Mouse (Mus musculus) kidney, postnatal 25 days (tissue): Measurements from ENCODE around the gene Pomc.
"Not testable (repeated sequence)": the region's sequence is repeated elsewhere in the genome, so short reads cannot be mapped to it uniquely, and the experiment has no call there.

Experiments used
- DNase-seq, 2 experiments: peaks; one replicate each; pipeline ENCODE4 v3.0.0; 2021; ENCODE audit warnings: mixed read lengths in 2 of 2

Pomc gene

GRCm38 (mm10) chr12:3973169-3973568 lies 18.4 kb downstream of the Pomc start:
- DNase-seq, result not testable (repeated sequence)

GRCm38 (mm10) chr12:3980991-3981349 lies 26.2 kb downstream of the Pomc start:
- DNase-seq, result no peak

DNA sequence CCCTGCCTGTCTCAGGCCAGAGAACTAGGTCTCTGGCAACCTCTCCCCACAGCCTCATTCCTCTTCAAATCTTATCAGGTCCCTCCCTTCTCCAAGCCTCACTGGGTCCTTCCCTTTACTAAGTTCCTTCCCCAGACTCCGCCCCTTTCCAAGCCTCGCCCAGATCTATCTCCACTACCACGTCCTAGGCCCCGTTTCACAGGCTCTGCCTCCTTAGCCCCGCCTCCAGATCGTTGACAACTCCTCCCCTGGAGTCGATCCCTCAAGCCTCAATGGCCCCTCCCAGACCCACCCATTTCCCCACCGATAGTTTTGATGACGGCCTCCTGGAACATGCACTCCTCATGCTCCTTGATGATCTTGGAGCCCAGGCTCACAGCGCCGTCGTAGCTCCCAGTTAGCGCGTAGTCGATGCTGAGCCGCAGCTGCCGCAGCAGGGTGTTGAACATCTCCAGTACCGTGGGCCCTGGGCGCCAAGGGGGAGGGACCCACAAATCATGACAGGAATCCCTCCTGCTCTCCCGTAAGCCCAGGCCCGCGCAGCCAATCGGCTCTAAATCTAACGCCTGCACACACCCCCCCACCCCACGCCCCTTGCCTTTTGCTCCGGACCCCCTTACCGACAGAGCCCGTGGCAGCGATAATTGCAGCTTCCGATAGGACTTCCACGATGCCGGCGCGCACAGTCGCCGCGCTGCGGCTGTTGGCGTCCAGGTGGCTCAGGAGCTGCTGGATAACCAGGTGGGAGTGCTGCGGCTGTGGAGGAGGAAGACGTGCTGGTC lies 26.8 kb downstream of the Pomc start:
- peak; percentile 86 to 89 for DNase-seq

DNA sequence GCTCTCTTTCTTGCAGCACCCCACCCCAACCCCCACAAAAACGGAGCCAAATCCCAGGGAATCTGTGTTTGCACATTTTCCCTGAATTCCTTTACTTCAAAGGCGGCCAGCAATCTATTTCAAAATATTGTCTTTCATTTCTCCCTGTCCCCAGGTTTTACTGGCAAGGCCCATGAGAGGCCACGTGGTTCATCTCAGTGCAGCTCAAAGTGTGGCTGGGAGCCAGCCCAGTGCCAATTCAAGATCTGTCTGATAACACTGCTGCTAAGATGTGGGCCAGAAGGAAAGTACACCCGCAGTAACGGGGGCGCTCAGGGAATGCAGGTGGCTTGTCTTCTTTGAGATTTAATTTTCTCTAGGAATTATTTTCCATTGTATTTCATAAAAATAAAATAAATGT lies 27.5 kb downstream of the Pomc start:
- peak; percentile 63 to 79 for DNase-seq

- peak; percentile 67 to 89 for DNase-seq
These were observed 29.0 kb downstream of the Pomc start for GRCm38 (mm10) chr12:3983736-3984135.

DNA sequence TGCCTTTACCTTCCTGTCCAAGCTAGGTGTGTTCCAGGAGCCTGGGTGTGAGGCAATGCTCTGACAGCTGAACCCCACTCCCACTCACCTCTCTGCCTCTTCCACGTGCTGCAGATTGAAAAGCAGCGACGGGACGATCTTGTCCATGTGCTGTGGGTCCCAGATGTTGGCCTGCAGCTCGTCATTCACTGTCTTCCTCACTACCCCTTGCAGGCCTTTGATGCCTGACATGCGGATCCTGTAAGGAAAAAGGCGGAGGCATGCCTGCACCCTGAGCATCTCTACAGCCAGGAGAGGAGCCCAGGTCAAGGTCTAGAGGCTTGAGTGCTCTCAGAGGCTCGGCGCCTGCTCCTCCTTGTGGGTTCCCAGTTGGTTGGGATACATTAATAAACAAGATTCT lies 29.7 kb downstream of the Pomc start:
- DNase-seq, result peak in 1 of 2 experiments; percentile 27

- DNase-seq, result no peak
These were observed 35.2 kb downstream of the Pomc start for GRCm38 (mm10) chr12:3989943-3990342.

- DNase-seq, result no peak
These were observed 36.3 kb downstream of the Pomc start for GRCm38 (mm10) chr12:3991047-3991446.

DNA sequence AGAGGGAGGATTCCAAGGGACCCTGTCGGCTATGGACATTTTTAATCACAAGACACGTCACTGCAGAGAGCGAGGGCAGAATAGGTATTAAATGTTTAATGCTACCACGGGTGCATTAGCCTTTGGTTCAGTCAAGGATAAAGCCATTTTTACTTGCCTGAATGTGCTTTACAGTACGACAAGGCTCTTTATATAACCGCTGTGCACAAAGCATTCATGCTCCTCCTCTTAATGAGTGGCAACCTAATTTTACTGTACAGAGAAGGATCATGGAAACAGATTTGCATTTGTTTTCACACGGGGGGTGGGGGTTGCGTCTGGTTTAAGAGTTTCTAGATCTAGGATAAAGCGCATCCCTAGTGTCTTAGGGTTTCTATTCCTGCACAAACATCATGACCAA lies 42.0 kb downstream of the Pomc start:
- DNase-seq, result no peak

- DNase-seq, result no peak
These were observed 45.7 kb downstream of the Pomc start for GRCm38 (mm10) chr12:4000406-4000805.

- peak; percentile 36 to 71 for DNase-seq
These were observed 49.9 kb downstream of the Pomc start for GRCm38 (mm10) chr12:4004648-4005047.

DNA sequence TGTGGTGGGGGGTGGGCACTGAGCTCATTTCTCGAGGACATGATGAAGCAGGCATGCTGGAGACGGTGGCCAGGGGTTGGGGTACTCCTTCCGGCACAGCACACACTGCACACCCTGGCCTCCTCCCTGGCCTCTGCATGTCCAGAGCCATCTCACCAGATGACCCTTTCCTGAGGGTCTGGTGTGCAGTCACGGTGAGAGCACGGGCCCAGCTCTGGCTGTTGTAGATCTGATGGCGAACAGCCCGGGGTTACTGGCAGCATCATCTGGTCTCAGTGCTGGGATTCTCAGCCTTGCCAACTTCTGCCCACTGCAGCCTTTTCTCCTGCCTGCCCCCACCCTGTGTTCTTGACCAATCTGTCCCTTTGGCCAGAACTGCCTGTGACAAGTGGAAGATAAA lies 51.3 kb downstream of the Pomc start:
- DNase-seq, result no peak

DNA sequence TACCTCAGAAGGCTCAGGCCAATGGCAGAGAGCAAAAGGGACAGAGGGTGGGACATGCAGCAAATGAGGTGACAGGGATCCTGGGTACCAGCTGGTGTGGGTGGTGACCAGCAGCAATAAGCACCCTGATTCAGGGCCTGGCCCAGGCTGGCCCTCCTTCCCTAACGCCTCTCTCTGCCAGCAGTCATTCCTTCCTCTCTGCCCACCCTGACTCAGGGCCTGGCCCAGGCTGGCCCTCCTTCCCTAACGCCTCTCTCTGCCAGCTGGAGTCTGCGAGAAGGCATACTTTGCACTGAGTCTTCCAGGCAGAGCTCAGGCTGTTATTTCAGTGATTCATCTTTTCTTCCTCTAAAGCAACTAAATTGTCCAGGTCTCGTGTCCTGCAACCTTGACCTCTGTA lies 52.4 kb downstream of the Pomc start:
- DNase-seq, result no peak

DNA sequence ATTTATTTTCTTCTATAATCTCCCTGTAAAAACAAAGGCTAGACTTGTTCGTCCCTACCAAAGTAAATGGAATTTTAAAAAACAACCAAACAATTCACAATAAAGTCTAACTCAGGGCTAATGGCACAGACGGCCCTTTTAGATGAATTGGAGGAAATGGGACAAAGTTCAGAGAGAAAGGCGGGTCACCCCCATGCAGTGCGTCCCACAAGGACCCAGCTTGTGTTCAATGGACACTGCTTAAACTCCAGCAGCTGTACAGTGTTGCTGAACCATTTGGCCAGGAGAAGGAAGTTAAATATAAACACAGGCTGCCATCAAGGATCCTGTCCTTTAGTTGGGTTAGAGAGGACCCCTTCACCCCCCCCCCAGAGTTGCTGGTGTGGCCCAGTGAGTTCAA lies 53.0 kb downstream of the Pomc start:
- DNase-seq, result no peak

GRCm38 (mm10) chr12:4008731-4009130 lies 54.0 kb downstream of the Pomc start:
- no peak for DNase-seq
